Mouse (Mus musculus) G1E (cell line): ENCODE data around the gene Maneal. TPM values are rescaled to one million over a fixed set of nuclear protein-coding genes. Genes with fewer than 3 reads are reported as not detected.

ENCODE experiments used
- ATAC-seq: 2 replicates; pipeline ENCODE4 v1.8.0; 2016; ENCODE audit warnings: mild to moderate bottlenecking; ENCODE audit not compliant: insufficient number of reproducible peaks, poor library complexity, low FRiP score, severe bottlenecking; ENCODE audit errors: extremely low read depth
- DNase-seq: peaks from one replicate; pipeline ENCODE4 v3.0.0; 2012; ENCODE audit warnings: low spot score
- H3K27me3 ChIP-seq: 2 replicates; pipeline ENCODE4 v1.6.1; 2012; ENCODE audit warnings: mild to moderate bottlenecking, low read length, inconsistent platforms; ENCODE audit not compliant: insufficient read depth
- H3K36me3 ChIP-seq: replicated peaks from 2 replicates; pipeline ENCODE3; 2012; ENCODE audit warnings: mild to moderate bottlenecking, inconsistent platforms
- H3K4me1 ChIP-seq: 2 replicates; pipeline ENCODE4 v1.6.1; 2012; ENCODE audit warnings: low read depth, low read length, inconsistent platforms, mixed read lengths; ENCODE audit not compliant: insufficient read depth
- H3K4me3 ChIP-seq: 2 replicates; pipeline ENCODE4 v1.5.1; 2012; ENCODE audit warnings: low read depth, mild to moderate bottlenecking, inconsistent platforms, low read length, moderate library complexity, mixed read lengths
- H3K9me3 ChIP-seq: replicated peaks from 2 replicates; pipeline ENCODE4 v1.6.1; 2012; ENCODE audit warnings: inconsistent platforms
- CTCF ChIP-seq: IDR thresholded peaks from 2 replicates; pipeline ENCODE4 v1.5.1; 2012; ENCODE audit warnings: low read depth, low read length, inconsistent platforms, mixed read lengths
- GATA1 ChIP-seq: IDR thresholded peaks from 2 replicates; pipeline ENCODE4 v1.6.1; 2012; ENCODE audit warnings: borderline replicate concordance, low read length, inconsistent platforms, mixed read lengths
- GATA2 ChIP-seq: IDR thresholded peaks from 2 replicates; pipeline ENCODE4 v1.6.1; 2012; ENCODE audit warnings: low read depth, low read length, inconsistent platforms, borderline replicate concordance
- POLR2AphosphoS5 ChIP-seq: IDR thresholded peaks from 2 replicates; pipeline ENCODE4 v1.6.1; 2012; ENCODE audit warnings: low read depth, low read length, inconsistent platforms; ENCODE audit not compliant: insufficient replicate concordance
- TAL1 ChIP-seq: conservative IDR thresholded peaks from 2 replicates; pipeline ENCODE4 v1.6.1; 2012; ENCODE audit warnings: low read depth, low read length, inconsistent platforms, mixed read lengths
- polyA plus RNA-seq: library from polyadenylated mRNA; stranded (reverse); fragments of >175 nt; gene quantifications from 2 replicates; pipeline ENCODE4 v1.2.3, GENCODE M21; 2012
- total RNA-seq, 2 experiments: library from RNA; stranded (forward) in 1 of 2; stranded (reverse) in 1 of 2; fragments of 200-1000 nt in 1 of 2; fragments of >200 nt in 1 of 2; fragmentation: Nextera tagmentation in 1 of 2; gene quantifications; 2 replicates each; pipeline ENCODE4 v1.2.3; 2014 to 2017

The Maneal gene
- total and polyA plus RNA-seq, 3 experiments = 0.33 TPM; not detected in 2

DNA sequence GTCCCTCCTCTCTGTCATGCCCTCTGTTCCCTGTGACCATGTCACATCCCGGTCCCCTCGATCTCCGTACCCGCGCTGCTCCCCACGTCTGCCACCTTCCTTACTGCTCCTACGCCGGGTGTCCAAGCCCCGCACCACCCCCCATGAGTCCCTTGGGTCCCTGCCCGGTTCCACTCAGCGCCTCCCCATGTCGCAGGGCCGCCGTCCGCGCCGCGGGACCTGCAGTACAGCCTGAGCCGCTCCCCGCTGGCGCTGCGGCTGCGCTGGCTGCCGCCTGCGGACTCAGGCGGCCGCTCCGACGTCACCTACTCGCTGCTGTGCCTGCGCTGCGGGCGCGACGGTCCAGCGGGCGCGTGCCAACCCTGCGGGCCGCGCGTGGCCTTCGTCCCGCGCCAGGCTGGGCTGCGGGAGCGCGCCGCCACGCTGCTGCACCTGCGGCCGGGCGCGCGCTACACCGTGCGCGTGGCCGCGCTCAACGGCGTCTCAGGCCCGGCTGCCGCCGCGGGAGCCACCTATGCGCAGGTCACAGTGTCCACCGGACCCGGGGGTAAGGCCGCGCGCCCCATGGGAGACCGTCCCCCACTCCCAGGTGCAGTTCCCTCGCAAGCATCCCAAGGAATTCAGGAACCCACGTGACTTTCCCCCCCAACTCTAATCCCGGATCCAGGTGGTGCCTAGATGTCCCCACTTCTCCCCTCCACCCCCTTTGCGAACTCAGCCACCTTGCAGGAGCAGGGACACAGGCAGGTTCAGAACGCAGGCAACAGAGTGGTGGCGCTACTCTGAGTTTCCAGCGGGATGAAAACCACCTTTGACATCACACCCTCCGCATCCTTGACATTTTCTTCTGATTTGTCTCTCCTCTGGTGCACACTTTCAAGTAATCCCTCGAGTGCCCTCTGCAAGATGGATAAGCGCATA is 32.8 kb upstream of the Maneal start:
- ATAC-seq (no peak), DNase-seq (no peak)
- H3K9me3 ChIP-seq = no peaks in the 10 kb centered on the region
- peaks cover 18% of the 10 kb centered on the region for H3K27me3 ChIP-seq
- peaks cover 2% of the 10 kb centered on the region for H3K4me1 ChIP-seq
- H3K4me3 ChIP-seq = no peak overlapping the region
- TF ChIP-seq POLR2AphosphoS5 (no peak), TAL1 (no peak), GATA2 (no peak), CTCF (no peak), GATA1 (no peak)
- H3K36me3 ChIP-seq = no peaks in the 10 kb centered on the region

DNA sequence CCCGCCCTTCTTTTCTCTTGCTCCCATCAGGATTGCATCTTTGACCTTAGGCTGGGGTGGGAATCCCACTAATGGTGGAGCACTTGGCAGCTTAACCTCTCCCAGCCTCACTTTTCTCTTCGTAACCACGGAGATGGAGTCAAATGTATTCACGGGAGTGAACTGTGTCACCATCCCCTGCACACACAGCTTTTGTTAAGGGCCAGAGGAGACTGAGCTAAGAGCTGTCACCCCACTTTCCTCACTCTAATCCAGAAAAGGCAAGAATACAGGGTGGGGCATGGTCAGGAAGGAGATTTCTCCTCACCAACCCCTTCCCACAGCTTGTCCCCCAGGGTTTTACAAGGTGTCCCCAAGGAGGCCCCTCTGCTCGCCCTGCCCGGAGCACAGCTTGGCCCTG is 31.8 kb upstream of the Maneal start:
- H3K4me1 ChIP-seq = no peaks in the 10 kb centered on the region

GRCm38 (mm10) chr4:124890831-124891230 is 28.9 kb upstream of the Maneal start:
- no peak overlapping the region for H3K4me3 ChIP-seq
- TF ChIP-seq GATA2 = no peak
- no peak for TF ChIP-seq GATA1
- no peak for TF ChIP-seq POLR2AphosphoS5
- no peak for TF ChIP-seq TAL1
- TF ChIP-seq CTCF = no peak
- H3K9me3 ChIP-seq = no peaks in the 10 kb centered on the region
- peaks cover 14% of the 10 kb centered on the region for H3K27me3 ChIP-seq
- DNase-seq (no peak), ATAC-seq (no peak)
- H3K36me3 ChIP-seq = no peaks in the 10 kb centered on the region
- no peaks in the 10 kb centered on the region for H3K4me1 ChIP-seq

More for the DNA sequence above, 31.8 kb upstream of the Maneal start:
- ATAC-seq (no peak), DNase-seq (no peak)
- Histone ChIP-seq H3K9me3 (no peaks in the 10 kb centered on the region), H3K27me3 (peaks cover 15% of the 10 kb centered on the region), H3K36me3 (no peaks in the 10 kb centered on the region), H3K4me3 (no peak overlapping the region)
- TF ChIP-seq GATA1 (no peak), POLR2AphosphoS5 (no peak), GATA2 (no peak), TAL1 (no peak), CTCF (no peak)

- no peak for ATAC-seq
- DNase-seq = no peak
- Histone ChIP-seq H3K4me3 (no peak overlapping the region), H3K9me3 (no peaks in the 10 kb centered on the region), H3K36me3 (no peaks in the 10 kb centered on the region), H3K4me1 (no peaks in the 10 kb centered on the region), H3K27me3 (peaks cover 16% of the 10 kb centered on the region)
- TF ChIP-seq POLR2AphosphoS5 (no peak), GATA2 (no peak), GATA1 (no peak), TAL1 (no peak)
These were observed 28.0 kb upstream of the Maneal start for GRCm38 (mm10) chr4:124889935-124890334.

GRCm38 (mm10) chr4:124888702-124889101 is 26.7 kb upstream of the Maneal start:
- Histone ChIP-seq H3K9me3 (no peaks in the 10 kb centered on the region), H3K4me1 (no peaks in the 10 kb centered on the region), H3K4me3 (no peak overlapping the region), H3K27me3 (peaks cover 15% of the 10 kb centered on the region), H3K36me3 (no peaks in the 10 kb centered on the region)
- TF ChIP-seq TAL1 (no peak), GATA2 (no peak), GATA1 (no peak), CTCF (no peak), POLR2AphosphoS5 (no peak)
- DNase-seq (no peak), ATAC-seq (no peak)

GRCm38 (mm10) chr4:124882151-124882729 is 20.3 kb upstream of the Maneal start:
- H3K27me3 ChIP-seq = peaks cover 9% of the 10 kb centered on the region; the same call in 1 of the 2 replicates
- TF ChIP-seq CTCF (no peak), GATA1 (no peak), POLR2AphosphoS5 (no peak), TAL1 (no peak), GATA2 (no peak)
- DNase-seq (no peak), ATAC-seq (no peak)
- no peak overlapping the region for H3K4me3 ChIP-seq
- H3K4me1 ChIP-seq = no peaks in the 10 kb centered on the region
- H3K36me3 ChIP-seq = no peaks in the 10 kb centered on the region
- H3K9me3 ChIP-seq = no peaks in the 10 kb centered on the region
